Mouse (Mus musculus): ENCODE results near the gene Setd5.

Setd5 gene

DNA sequence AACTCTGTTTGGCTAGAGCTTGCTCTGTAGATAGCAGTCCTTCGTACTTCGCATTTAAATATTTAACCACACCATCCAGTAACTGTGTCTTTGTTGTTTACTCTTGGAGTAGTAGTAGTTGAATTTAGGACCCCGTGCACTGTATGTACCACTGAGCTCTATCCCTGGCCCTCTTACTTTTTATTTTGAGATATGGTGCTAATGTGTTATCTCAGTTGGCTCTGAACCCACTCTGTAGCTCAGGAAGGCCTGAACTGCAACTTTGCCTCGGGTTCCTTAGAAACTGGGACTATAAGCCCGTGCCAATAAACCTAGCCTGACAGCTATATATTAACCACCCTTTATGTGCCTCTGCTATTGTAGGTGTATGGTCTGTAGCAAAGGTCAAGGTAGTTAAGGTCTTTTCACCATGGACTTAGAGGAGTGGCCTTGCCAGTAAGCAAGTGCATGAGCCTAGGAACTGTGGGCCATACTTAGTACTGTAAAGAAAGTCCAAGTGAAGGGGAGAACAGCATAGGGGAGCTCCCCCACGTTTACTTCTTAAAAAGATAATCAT, 22.5 kb upstream of the Setd5 start:
- in situ Hi-C loops (cut with MboI) = no loop called here

DNA sequence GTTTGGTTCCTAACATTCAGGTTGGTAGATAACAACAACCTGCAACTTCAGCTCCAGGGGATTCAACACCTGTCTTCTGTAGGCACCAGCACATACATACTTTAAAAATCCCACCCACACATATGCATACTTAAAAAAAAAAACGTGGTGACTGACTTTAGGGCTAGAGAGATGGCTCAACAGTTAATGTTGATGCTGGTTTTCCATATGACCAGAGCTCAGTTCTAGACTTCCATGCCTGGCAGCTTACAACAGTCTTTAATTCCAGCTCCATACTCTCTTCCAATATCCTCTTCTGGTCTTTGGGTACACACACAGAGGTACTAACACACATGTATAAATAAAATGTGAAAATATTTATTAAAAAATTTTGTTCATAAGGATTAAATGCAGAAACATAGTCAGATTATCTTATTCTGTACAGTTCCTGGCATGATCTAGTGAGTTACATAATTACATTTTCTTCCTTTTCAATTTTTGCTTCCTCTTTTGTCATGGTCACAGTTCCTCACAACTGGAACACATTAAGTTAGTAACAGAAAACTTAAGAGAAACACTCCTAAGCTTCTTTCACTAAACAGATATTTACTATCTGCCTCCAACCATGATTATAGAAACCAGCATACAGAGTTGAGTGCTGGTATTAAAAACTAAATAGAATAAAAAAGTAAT, 16.1 kb upstream of the Setd5 start:
- in situ Hi-C loops (cut with MboI) = no loop called here

DNA sequence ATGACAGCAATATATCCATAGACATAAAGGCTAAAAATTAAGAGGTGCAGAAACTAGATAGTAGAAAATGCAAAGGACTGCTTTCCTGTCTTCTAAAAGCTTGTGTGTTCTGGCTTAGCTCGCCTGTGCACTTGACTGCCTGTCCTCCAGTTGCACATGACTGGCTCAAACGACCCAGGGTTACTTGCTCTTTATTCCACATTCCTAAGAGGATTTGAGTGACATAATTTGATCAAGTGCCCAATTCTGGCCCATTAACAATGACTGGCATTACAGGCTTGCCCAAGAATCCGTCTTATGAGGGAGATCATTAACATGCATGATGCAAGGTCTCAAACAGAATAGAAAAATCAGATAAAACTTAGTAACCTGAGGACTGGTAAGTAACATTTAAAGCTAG, 14.9 kb upstream of the Setd5 start:
- in situ Hi-C loops (cut with MboI) = no loop called here

DNA sequence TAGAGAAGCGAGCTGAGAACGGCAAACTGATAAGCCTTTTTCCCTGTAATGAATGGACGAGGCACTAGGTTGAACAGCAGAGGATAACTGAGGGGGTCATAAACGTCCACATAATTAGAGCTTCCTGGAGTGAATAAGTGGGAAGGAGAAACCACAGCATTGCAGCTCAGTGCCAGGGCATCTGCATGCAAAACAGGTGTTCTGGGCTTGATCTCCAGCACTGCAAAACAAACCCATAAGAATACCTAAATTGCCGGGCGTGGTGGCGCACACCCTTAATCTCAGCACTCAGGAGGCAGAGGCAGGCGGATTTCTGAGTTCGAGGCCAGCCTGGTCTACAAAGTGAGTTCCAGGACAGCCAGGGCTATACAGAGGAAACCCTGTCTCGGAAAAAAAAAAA, 13.8 kb upstream of the Setd5 start:
- in situ Hi-C loops (cut with MboI) = no loop called here

DNA sequence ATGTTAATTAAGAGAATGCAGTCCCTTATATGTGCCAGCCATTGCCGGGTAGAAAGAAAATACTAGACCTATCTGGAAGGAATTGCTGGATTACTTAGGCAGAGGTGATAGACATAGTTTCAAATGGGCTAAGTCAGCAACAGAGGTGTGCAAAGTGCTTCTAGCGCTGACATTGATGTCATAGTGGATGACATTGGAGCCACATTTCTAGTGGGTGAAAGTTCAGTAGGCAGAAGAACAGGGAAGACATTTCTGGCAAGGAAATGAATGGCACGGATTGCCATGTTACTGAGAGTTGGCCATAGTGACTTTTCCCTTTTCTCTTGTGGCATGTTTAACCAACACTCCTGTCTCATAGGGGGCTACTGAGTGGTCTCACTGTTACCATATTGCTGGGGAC, 12.0 kb upstream of the Setd5 start:
- in situ Hi-C loops (cut with MboI) = no loop called here

DNA sequence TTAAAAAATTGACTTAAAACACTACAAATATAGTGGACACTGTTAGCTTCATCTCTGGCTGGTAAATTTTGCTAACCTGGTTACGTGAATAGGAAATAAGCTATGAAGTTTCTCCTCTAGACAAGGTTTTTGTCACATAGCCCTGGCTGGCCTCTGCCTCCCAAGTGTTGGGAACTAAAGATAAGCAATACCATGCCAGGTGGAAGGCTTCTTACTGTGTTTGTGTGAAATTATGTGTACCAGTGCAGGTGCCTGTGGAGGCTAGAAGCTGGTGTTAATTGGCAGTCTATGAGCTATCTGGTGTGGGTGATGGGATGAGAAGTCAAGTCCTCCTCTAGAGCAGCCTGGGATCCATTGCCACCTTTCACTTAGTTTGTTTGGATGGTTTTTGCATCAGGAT, 8.0 kb upstream of the Setd5 start:
- in situ Hi-C loops (cut with MboI) = no loop called here

DNA sequence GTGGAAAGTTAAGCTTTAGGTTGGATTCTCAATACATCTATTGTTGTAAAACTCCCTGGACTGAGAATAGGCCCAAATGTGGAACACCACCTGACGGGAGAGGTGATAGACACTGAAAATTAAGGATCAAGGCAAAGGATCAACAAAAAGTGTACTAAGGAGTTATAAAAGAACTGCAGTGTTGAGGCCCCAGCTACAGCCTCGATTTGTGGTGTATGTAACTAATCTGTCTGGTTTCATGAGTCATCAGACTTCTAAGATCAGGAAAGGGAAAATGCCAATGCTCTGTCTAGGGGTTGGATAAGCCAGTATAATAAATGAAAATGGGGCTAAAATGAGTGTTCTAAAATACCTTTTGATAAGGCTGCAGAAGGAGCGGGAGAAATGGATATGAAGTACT, 1.9 kb upstream of the Setd5 start:
- in situ Hi-C loops (cut with MboI) = no loop called here

DNA sequence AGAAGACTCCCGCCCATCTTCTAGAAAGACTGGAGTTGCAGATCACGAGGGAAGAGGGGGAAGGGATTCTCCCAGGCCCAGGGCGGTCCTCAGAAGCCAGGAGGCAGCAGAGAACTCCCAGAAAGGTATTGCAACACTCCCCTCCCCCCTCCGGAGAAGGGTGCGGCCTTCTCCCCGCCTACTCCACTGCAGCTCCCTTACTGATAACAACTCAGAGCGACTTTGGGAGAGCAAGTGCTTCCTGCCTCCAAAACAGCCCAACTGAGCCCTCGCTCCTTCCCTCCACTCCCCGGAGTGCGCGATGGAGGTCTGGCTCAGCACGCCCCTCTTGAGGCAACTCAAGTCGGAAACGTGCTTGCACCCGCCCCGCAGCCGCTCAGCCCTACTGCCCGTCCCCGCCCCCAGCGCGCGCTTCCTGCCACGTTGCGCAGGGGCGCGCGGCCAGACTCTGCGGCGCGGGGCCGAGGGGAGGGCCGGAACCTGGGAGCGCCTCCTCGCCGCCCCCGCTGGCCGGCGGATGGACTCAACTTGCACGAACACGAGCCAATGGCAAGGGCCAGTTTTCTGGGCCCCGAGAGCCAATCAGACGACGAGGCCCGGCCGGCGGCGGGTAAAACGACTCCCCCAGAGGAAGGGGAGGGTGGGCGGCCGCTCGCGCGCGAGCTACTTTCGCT, 1.0 kb upstream of the Setd5 start:
- in situ Hi-C loops (cut with MboI) = no loop called here

DNA sequence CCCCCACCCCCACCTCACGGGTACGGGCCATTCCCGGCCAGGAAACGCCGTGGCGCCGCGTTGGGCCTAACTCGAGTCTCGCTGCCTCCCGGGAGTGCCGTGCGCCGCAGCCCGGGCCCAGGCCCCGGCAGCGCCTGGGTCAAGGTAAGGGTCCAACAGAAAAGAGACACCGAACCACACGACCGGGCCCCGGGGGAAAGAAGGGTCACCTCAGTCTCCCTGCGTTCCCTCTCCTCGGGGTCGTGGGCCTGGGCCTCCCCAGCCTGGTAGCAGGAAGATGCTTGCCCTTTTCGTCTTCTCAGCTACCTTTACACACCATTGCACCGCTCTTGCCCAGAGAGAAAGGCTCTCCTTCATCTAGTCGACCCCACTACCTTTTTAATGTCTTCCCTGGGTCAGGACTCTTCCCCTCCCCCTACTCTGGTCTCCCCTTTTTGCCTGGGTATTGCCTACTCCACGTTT, 435 bp downstream of the Setd5 start:
- in situ Hi-C loops (cut with MboI) = no loop called here

DNA sequence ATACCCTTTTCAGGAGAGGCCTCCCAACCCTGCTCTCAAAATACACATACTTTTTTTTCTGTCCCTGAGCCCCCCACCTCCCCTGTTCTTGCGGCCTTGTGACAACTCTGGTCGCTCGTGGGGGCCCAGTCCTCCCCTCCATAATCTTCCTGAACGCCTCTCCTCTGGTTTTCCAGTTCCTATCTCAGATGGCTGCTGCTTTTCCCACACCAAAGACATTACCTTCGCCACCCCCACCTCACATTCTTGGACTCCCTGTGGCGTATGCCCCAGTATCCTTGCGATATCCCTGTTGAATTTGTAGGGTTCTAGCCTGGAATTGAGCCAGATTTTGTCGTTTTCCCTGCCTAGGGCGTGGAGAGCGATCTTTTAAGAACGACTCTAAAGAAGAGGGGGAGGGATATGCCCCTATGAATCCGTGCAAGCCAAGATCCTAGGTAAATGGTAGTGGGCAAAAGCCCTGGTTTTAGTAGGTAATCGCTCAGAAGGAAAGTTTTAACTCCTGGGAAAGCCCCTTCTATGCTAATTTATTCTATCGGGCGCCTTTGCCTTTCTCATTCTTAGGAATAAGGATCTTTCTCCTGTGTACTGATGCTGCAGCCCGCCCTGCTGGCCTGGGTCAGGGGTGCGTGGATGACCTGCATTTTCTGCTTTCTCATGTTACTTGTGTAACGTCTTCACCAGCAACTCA, 1.0 kb downstream of the Setd5 start:
- in situ Hi-C loops (cut with MboI) = no loop called here

DNA sequence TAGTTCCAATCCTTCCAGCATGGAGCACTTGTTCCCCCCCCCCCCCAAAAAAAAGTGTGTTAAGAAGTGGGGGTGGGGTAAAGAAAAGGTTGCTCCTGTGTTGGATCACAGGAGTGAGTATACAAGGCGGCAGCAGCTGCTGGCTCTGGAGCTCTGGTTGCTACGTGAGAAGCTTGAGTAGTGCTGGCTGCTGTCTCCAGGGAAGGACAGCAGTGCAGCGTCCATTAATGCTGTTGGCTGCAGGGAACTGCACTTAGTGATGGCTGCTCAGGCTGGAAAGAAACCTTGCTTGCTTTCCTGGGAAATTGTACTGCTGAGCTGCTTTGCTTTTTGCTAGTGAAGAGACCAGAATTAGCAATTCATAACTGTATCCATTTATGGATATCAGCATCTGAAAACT, 2.3 kb downstream of the Setd5 start:
- in situ Hi-C loops (cut with MboI) = no loop called here

DNA sequence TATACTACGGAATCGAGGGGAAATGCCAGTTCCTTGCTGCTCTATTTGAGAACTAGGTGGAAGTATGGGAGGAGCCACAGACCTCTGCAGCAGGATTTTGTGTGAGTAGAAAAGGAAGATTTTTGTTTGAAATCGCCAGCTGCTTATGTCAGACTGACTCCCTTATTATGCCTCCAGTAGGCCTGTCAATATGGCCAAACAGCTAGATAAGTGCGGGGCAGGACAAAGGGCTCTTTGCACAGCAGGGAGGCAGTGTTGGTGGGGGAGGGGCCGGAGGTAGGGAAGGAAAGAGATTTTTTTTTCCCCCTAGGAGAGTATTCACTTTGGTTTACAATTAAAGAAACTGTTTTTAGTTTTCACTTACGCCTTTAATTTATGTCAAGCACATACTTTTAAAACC, 5.1 kb downstream of the Setd5 start:
- in situ Hi-C loops (cut with MboI) = no loop called here

DNA sequence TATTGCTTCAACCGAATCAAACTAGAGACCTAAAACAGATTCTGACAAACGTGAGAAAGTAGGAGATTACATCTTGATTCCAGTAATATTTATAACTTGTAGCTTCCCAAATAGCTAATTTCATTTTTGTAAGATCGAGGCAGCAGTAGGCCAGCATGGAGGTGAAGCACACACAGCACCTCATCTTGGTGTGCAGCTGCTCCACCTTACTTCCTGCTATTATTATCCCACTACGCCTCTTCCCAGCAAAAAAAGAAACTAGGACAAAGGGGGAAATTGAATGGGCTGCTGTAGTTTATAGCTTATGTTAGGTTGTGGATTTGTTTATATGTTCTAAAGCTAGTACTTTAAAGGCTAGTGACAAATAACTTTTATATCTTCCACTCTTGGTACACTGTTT, 7.4 kb downstream of the Setd5 start:
- in situ Hi-C loops (cut with MboI) = no loop called here

DNA sequence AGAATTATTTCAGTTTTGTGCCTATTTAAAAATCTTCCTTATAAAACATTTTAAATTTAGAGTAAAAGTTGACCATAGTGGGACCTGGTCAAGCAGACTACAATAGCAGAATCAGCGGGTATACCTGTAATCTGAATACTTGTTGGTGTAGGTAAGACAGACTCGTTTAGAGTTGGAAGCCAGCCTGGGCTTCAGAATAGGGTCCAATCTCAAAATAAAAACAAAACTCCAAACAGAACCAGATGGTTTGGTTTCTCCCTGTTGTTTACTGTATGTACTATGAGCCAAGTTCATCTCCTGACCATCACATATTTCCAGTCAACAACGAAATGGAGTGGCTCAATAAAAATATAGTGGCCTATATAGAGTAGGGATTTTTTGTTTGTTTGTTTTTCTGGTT, 16.0 kb downstream of the Setd5 start:
- in situ Hi-C loops (cut with MboI) = no loop called here

DNA sequence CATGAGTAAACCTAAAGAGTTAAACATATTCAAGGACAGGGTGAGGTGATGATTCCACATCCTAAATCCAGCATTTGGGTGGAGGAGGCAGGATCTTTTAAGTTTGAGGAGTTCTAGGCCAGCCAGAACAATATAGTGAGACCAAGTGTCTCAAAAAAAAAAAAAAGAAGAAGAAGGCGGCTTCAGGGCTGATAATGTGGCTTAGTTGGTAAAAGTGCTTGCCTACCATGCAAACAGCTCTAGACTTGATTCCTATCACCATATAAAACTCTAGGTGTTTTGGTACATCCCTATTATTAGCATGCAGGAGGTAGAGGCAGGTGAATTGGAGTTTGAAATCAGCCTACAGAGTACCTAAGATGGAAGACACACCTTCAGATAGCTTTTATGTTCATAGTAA, 18.4 kb downstream of the Setd5 start:
- in situ Hi-C loops (cut with MboI) = no loop called here

DNA sequence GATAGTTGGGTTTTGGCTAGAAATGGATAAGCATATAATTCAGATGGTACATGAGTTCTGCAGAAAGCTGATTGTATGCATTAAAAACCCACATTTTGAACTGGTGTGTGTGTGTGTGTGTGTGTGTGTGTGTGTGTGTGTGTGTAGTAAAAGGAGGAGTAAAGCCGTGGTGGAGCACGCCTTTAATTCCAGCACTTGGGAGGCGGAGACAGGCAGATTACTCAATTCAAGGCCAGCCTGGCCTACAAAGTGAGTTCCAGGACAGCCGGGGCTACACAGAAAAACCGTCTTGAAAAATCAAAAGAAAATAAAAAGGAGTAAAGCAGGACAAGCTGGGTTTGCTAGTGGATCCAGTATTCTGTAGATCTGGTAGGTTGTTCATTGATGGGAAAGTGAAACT, 20.5 kb downstream of the Setd5 start:
- in situ Hi-C loops (cut with MboI) = no loop called here

DNA sequence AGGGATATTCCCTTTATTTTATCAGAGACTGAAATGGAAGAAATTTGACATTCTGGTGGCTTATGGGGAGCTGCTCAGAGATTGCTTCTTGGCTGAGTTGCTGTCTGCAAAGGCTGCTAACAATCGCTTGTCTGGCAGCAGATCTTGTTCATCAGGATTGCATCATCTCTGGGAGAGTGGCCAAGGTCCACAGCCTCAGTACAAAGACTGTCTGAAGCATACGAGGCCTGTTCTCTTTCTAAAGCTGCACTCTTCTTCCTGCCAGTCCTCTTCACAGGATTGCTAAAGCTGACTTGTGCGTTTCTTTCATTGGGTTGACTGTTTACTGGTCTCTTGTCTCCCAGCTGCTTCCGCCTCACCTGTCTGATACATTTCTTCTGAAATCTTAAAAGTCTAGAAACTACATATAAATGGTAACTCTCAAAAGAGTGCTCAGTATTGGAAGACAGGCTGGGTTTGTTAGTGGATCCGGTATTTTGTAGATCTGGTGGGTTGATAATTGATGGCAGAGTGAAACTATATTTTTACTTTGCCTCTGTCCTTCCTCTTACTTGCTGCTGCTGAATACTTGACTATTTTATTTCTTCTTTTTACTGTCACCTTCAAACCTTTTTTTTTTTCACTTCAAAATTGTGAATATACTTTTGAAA, 22.6 kb downstream of the Setd5 start:
- in situ Hi-C loops (cut with MboI) = loop anchor here (10.0 kb wide), 1 partner anchor 55 kb away; the partner anchor contains the start of gene Thumpd3

DNA sequence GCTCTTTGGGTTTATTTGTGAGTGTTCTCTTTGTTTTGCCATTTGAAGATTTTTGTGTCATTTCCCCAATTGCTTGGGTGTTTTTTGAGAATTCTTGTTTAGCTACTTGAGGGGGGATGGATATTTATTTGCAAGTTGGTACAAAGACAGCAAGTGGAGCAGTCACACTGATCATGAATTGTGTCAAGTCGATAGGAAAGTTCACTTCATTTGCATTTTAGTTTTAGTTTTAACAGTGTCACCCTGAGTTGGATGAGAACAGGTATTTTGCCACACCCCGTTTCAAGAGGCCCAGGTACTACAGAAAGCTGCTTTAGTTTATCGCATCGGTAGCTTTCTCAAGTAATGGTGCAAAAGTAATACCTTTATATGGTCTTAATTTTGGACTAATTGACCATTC, 25.4 kb downstream of the Setd5 start:
- in situ Hi-C loops (cut with MboI) = loop anchor here (10.0 kb wide), 1 partner anchor 58 kb away; the partner anchor contains the start of gene Thumpd3

DNA sequence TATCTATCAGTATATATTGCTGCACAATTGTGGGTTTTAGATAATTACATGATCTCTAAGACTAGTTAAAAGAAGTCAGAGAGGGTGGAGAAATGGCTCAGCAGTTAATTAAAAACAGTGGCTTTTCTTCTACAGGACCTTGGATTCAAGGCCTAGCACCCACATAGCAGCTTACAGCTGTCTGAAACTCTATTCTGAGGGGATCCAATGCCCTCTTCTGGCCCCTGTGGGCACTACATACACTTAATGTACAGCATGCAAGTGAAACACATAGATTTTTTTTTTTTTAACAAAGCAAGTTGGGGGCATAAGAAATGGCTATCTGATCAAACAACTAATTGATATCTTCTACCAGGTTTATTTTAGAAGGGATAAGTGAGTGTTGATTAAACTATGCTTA, 26.6 kb downstream of the Setd5 start:
- in situ Hi-C loops (cut with MboI) = loop anchor here (10.0 kb wide), 1 partner anchor 59 kb away; the partner anchor contains the start of gene Thumpd3

DNA sequence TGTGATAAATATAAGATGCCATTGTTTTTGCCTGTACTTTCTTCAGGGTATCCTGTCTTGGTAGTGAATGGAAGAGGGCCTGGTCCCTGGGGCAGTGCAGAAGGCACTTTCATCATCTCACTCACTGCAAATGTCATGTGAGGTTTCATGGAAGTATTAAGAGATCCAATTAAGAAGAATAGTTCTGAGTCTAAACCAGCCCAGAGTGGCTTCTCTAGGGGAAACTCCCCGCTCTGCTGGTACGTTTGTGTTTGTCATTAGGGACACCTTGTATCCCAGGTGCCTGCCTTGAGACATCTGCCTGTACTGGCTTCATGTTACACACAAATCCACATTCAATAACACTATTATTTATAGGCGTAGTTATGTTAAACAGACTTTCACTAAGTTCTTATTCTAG, 32.2 kb downstream of the Setd5 start:
- in situ Hi-C loops (cut with MboI) = loop anchor here (10.0 kb wide), 1 partner anchor 65 kb away; the partner anchor contains the start of gene Thumpd3

DNA sequence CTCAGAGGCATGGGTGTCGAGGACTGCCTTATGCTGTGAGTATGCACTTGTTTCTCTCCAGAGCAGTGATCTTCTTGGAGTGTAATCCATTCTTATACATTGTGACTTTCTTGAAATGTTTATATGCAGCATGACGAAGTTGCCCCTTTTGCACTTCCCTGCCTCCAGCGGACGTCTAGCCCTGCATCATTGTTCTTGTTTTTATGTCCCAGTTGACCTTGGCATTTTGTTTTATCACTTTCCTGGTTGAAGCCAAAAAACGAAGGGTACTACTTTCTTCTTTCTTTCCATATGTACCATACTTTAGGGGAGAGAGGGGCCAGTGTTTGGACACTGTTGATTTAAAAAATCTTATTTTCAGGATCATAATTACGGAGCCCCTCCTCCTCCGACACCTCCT, 32.8 kb downstream of the Setd5 start:
- in situ Hi-C loops (cut with MboI) = loop anchor here (10.0 kb wide), 1 partner anchor 65 kb away; the partner anchor contains the start of gene Thumpd3

DNA sequence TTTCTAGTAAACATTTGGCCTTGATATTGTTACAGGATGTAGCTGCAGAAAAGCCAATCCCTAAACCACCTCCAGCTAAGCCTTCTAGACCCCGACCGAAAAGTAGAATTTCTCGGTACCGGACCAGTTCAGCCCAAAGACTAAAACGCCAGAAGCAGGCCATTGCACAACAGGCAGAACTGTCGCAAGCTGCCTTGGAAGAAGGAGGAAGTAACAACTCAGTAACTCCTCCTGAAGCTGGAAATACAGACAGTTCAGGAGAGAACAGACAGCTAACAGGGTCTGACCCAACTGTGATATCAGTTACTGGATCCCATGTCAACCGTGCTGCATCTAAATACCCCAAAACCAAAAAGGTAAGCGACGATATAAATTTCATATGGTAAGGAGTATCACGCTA, 43.6 kb downstream of the Setd5 start:
- in situ Hi-C loops (cut with MboI) = no loop called here
